Mouse (Mus musculus) ES-Bruce4 (cell line): ENCODE data around the gene Urb1.

Experiments
- CTCF ChIP-seq: IDR thresholded peaks from one replicate; pipeline ENCODE4 v1.8.1; 2011; ENCODE audit warnings: low read depth, low read length
- EP300 ChIP-seq: IDR thresholded peaks from 2 replicates; pipeline ENCODE4 v1.6.1; 2011; ENCODE audit warnings: low read depth, low read length; ENCODE audit not compliant: insufficient read depth
- POLR2A ChIP-seq: IDR thresholded peaks from one replicate; pipeline ENCODE4 v1.8.1; 2011; ENCODE audit warnings: low read length; ENCODE audit not compliant: insufficient read depth

DNA sequence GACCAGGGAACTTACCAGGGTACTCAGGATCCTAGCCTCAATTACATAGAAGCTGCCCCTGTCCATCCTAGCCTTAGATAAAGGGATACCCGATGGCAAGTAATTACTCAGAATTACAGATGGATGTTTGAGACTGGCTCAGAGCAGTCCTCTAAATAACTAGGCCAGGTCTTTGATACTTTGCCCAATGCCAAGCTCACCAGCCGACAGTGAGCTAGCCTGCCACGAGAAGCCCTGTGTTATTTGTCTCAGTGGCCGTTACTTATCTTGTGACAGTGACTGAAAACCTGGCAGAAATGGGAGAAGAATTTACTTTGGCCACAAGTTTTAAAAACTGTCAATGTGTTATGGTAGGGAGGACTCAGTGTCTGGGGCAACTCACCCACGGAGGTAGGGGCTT lies 1.9 kb upstream of the Urb1 start:
- TF ChIP-seq CTCF = no peak
- TF ChIP-seq EP300 = no peak
- TF ChIP-seq POLR2A = no peak
